Mouse (Mus musculus) G1E-ER4 (cell line): ENCODE measurements at regions not wholly inside any gene's neighbourhood (a gene's known extent, or its start where the extent isn't known, plus 50 kb on each side); places are given as distances from the start of the nearest gene placed in this dataset.

ENCODE experiments used
- GATA1 ChIP-seq: IDR thresholded peaks from one replicate; pipeline ENCODE4 v1.8.0; 2012; ENCODE audit warnings: low read length, inconsistent platforms

- TF ChIP-seq GATA1 = no peak
Observed at GRCm38 (mm10) chr12:43574887-43575605, 635.1 kb downstream of the Dnajb9 start.

GRCm38 (mm10) chr12:43573186-43573585 is 636.9 kb downstream of the Dnajb9 start:
- no peak for TF ChIP-seq GATA1

- no peak for TF ChIP-seq GATA1
Observed at GRCm38 (mm10) chr12:43527614-43528013, 682.5 kb downstream of the Dnajb9 start.

GRCm38 (mm10) chr12:43489896-43490295 is 720.2 kb downstream of the Dnajb9 start:
- peak; percentile 25 for TF ChIP-seq GATA1

GRCm38 (mm10) chr12:43482683-43483082 is 727.4 kb downstream of the Dnajb9 start:
- no peak for TF ChIP-seq GATA1

GRCm38 (mm10) chr12:43462543-43462942 is 747.6 kb downstream of the Dnajb9 start:
- TF ChIP-seq GATA1 = no peak
